Mouse (Mus musculus): Measurements from ENCODE around the gene Sema3g. TPM values are rescaled to one million over a fixed set of nuclear protein-coding genes. Genes with fewer than 3 reads are reported as not detected.

Gene Sema3g
- polyA plus RNA-seq, 1 experiment = 3.9 TPM

GRCm38 (mm10) chr14:31228234-31228633, 10.6 kb downstream of the Sema3g start:
- DNase-seq (ENCODE audit: extremely low spot score in 1 of 2, low spot score in 1 of 2) = no peak

GRCm38 (mm10) chr14:31230442-31230841, 12.8 kb downstream of the Sema3g start:
- DNase-seq (ENCODE audit: extremely low spot score in 1 of 2, low spot score in 1 of 2) = no peak

- no peak for DNase-seq (ENCODE audit: extremely low spot score in 1 of 2, low spot score in 1 of 2)
Measured at GRCm38 (mm10) chr14:31232404-31233069, 14.9 kb downstream of the Sema3g start.

GRCm38 (mm10) chr14:31233070-31233995, 15.7 kb downstream of the Sema3g start:
- DNase-seq (ENCODE audit: extremely low spot score in 1 of 2, low spot score in 1 of 2) = no peak

- peak; percentile 49 to 95 for DNase-seq (ENCODE audit: extremely low spot score in 1 of 2, low spot score in 1 of 2)
Measured at GRCm38 (mm10) chr14:31233996-31234591, 16.4 kb downstream of the Sema3g start.

GRCm38 (mm10) chr14:31237101-31237882, 19.6 kb downstream of the Sema3g start:
- DNase-seq (ENCODE audit: extremely low spot score in 1 of 2, low spot score in 1 of 2) = no peak

- no peak for DNase-seq (ENCODE audit: extremely low spot score in 1 of 2, low spot score in 1 of 2)
Measured at GRCm38 (mm10) chr14:31240528-31240927, 22.9 kb downstream of the Sema3g start.

GRCm38 (mm10) chr14:31244777-31245176, 27.1 kb downstream of the Sema3g start:
- no peak for DNase-seq (ENCODE audit: extremely low spot score in 1 of 2, low spot score in 1 of 2)

GRCm38 (mm10) chr14:31245946-31246345, 28.3 kb downstream of the Sema3g start:
- no peak for DNase-seq (ENCODE audit: extremely low spot score in 1 of 2, low spot score in 1 of 2)

GRCm38 (mm10) chr14:31248396-31248795, 30.7 kb downstream of the Sema3g start:
- no peak for DNase-seq (ENCODE audit: extremely low spot score in 1 of 2, low spot score in 1 of 2)

GRCm38 (mm10) chr14:31250222-31251083, 32.8 kb downstream of the Sema3g start:
- no peak for DNase-seq (ENCODE audit: extremely low spot score in 1 of 2, low spot score in 1 of 2)

- peak; percentile 83 to 97 for DNase-seq (ENCODE audit: extremely low spot score in 1 of 2, low spot score in 1 of 2)
Measured at GRCm38 (mm10) chr14:31251084-31251604, 33.5 kb downstream of the Sema3g start, which contains the start of the genes Phf7 and Bap1. Gene Phf7 (minus strand): TSS chr14:31251317. Gene Bap1 (plus strand): TSS chr14:31251450.

- no peak for DNase-seq (ENCODE audit: extremely low spot score in 1 of 2, low spot score in 1 of 2)
Measured at GRCm38 (mm10) chr14:31251626-31252025, 34.0 kb downstream of the Sema3g start.

GRCm38 (mm10) chr14:31252091-31252490, 34.4 kb downstream of the Sema3g start:
- DNase-seq (ENCODE audit: extremely low spot score in 1 of 2, low spot score in 1 of 2) = no peak

- DNase-seq (ENCODE audit: extremely low spot score in 1 of 2, low spot score in 1 of 2) = no peak
Measured at GRCm38 (mm10) chr14:31258476-31259050, 40.9 kb downstream of the Sema3g start.

GRCm38 (mm10) chr14:31260374-31260773, 42.7 kb downstream of the Sema3g start:
- DNase-seq (ENCODE audit: extremely low spot score in 1 of 2, low spot score in 1 of 2) = no peak

- DNase-seq (ENCODE audit: extremely low spot score in 1 of 2, low spot score in 1 of 2) = no peak
Measured at GRCm38 (mm10) chr14:31260932-31261331, 43.3 kb downstream of the Sema3g start.

GRCm38 (mm10) chr14:31267649-31268048, 50.0 kb downstream of the Sema3g start:
- peak in 1 of 2 experiments; percentile 62 for DNase-seq (ENCODE audit: extremely low spot score in 1 of 2, low spot score in 1 of 2)
